Mouse (Mus musculus): Measurements from ENCODE around the gene Sncg.

GRCm38 (mm10) chr14:34412164-34412896 is 37.7 kb upstream of the Sncg start:
- TF ChIP-seq MEF2A (IDR thresholded peaks at IDR 0.05; ENCODE audit: borderline replicate concordance, low read depth, low read length) (no peak), ZKSCAN1 (IDR thresholded peaks at IDR 0.05; ENCODE audit: borderline replicate concordance, low read depth, low read length) (no peak), JUND (conservative IDR thresholded peaks at IDR 0.05; ENCODE audit: low read depth, low read length) (no peak), POLR2A (IDR thresholded peaks at IDR 0.05; ENCODE audit: low read depth, low read length) (no peak), CTCF (conservative IDR thresholded peaks at IDR 0.05 in 1 of 2, IDR thresholded peaks at IDR 0.05 in 1 of 2; ENCODE audit: low read depth in 2 of 2, low read length in 2 of 2) (no peak), EP300 (IDR thresholded peaks at IDR 0.05; ENCODE audit: low read length) (no peak), GABPA (IDR thresholded peaks at IDR 0.05; ENCODE audit: insufficient replicate concordance, low read depth, low read length) (no peak), TCF12 (IDR thresholded peaks at IDR 0.05; ENCODE audit: low read depth, low read length) (no peak), E2F4 (IDR thresholded peaks at IDR 0.05; ENCODE audit: insufficient replicate concordance, low read depth, low read length) (no peak), CHD2 (IDR thresholded peaks at IDR 0.05; ENCODE audit: low read length) (no peak), NRF1 (IDR thresholded peaks at IDR 0.05; ENCODE audit: low read depth, low read length) (no peak), CHD1 (IDR thresholded peaks at IDR 0.05; ENCODE audit: low read depth, low read length) (no peak), ZC3H11A (IDR thresholded peaks at IDR 0.05; ENCODE audit: low read depth, low read length) (no peak), SMC3 (IDR thresholded peaks at IDR 0.05; ENCODE audit: low read depth, low read length) (no peak)
